In genomic region chr1:58408141-58408540, GRCm38 (mm10) we compare ENCODE assay signal across 1 mouse cellular context.
TF ChIP-seq lines count a peak whose summit lies in the region.

No protein-coding gene starts in this region.

TF ChIP-seq in MEL, 35 proteins besides CTCF, POLR2A, EP300 and RAD21 (continued from another document):
- TF ChIP-seq POLR2AphosphoS2 (IDR thresholded peaks at IDR 0.05; ENCODE audit: low read length) (no peak; the same call in 1 of the 2 replicates), ZC3H11A (IDR thresholded peaks at IDR 0.05; ENCODE audit: low read depth, low read length) (no peak), MEF2A (IDR thresholded peaks at IDR 0.05; ENCODE audit: extremely low read depth, insufficient replicate concordance, low read depth, low read length, poor library complexity, severe bottlenecking) (no peak), JUND (IDR thresholded peaks at IDR 0.05; ENCODE audit: low read depth, low read length) (no peak), GATA1 (IDR thresholded peaks at IDR 0.05; ENCODE audit: low read depth, low read length) (no peak), POLR2AphosphoS5 (IDR thresholded peaks at IDR 0.05; ENCODE audit: borderline replicate concordance, low read depth, low read length) (no peak), ELF1 (IDR thresholded peaks at IDR 0.05; ENCODE audit: low read depth, low read length) (no peak), KAT2A (conservative IDR thresholded peaks at IDR 0.05; ENCODE audit: low read depth, low read length) (no peak), MYB (IDR thresholded peaks at IDR 0.05; ENCODE audit: low read depth, low read length) (no peak), ZNF384 (IDR thresholded peaks at IDR 0.05; ENCODE audit: low read depth, low read length) (no peak), CHD2 (IDR thresholded peaks at IDR 0.05; ENCODE audit: low read length) (no peak)
TF ChIP-seq in MEL: peak in this region for 0.
